In the genomic region with DNA sequence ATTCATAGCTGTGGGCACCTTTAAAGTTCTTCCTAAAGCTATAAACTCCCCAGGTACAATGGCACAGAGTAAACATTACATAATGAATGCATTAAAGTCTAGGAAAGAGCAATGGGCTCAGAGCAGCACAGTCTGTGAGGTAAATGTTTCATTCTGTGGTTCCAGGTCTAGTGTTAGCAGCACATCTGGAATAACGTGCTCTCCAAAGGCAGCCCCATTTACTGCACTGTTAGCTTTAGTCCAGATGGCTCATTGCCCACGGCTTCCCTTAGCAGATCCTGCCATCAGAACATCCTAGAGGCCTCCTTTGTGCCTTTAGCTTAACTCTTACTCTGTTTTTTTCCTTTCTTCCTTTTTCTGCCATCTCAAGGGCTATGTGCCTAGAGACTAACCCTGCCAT, we compare ENCODE assay signal across 15 mouse cellular contexts.
"Had no signal": no experiment of that assay in that cellular context is flagged by ENCODE, and none has a peak within 500 bp of the region (broad histone marks: within the 10 kb centered on the region; RNA-seq: fewer than 3 reads in every experiment).

No protein-coding gene starts in this region.

- H3K9me3 ChIP-seq: neural tube, embryonic 15.5 days; stomach, embryonic 15.5 days had no signal

- H3K9ac ChIP-seq: neural tube, embryonic 15.5 days; stomach, embryonic 15.5 days had no signal

- H3K4me2 ChIP-seq: neural tube, embryonic 15.5 days; stomach, embryonic 15.5 days had no signal

- H3K36me3 ChIP-seq: neural tube, embryonic 15.5 days; stomach, embryonic 15.5 days had no signal

- H3K4me3 ChIP-seq: neural tube, embryonic 15.5 days; stomach, embryonic 15.5 days had no signal

- H3K27ac ChIP-seq: neural tube, embryonic 15.5 days; stomach, embryonic 15.5 days; stomach, postnatal 0 days had no signal

- H3K27me3 ChIP-seq: neural tube, embryonic 15.5 days; stomach, embryonic 15.5 days had no signal

- DNase-seq: retina, postnatal 1 day; right cerebral cortex, adult 18-20 months; right cerebral cortex, postnatal 14 days; right cerebral cortex, postnatal 25 days; right cerebral cortex, postnatal 4 days; spleen, adult 18-20 months; thymus, adult 18-20 months; thymus, adult 2 months; thymus, postnatal 14 days; thymus, postnatal 25 days; thymus, postnatal 36 days; thymus, postnatal 4 days had no signal

- H3K4me1 ChIP-seq: neural tube, embryonic 15.5 days; stomach, embryonic 15.5 days had no signal
